8 mouse cellular contexts compared by ENCODE assay signal in genomic region chr10:42295028-42295427, GRCm38 (mm10). TPM values are rescaled to one million over a fixed set of nuclear protein-coding genes. Genes with fewer than 3 reads are reported as not detected.
DNase-seq lines count a peak whose midpoint lies in the region; ATAC-seq and TF ChIP-seq lines count a peak whose summit lies in the region.

No protein-coding gene starts in this region.

- H3K36me3 ChIP-seq in spleen, adult 2 months (ENCODE audit: control insufficient read depth, insufficient read depth, low read length), result no peaks in the 10 kb centered on the region
- H3K36me3 ChIP-seq in midbrain, embryonic 15.5 days (replicated peaks), result no peaks in the 10 kb centered on the region

- H3K9me3 ChIP-seq in midbrain, embryonic 15.5 days, result no peaks in the 10 kb centered on the region

- TF ChIP-seq CTCF in spleen, adult 2 months (IDR thresholded peaks at IDR 0.05; ENCODE audit: extremely low read depth, insufficient read depth, insufficient read length, insufficient replicate concordance), result peak; percentile 56; the same call in 1 of the 2 replicates

- no peak for TF ChIP-seq POLR2A in spleen, adult 2 months (IDR thresholded peaks at IDR 0.05; ENCODE audit: low read depth, low read length)

- WGBS in spleen, adult 2 months, result 27% methylated on average over 1 of the region's 1 CpGs
- WGBS in midbrain, embryonic 15.5 days, result 4% methylated on average over 1 of the region's 1 CpGs

- no peak overlapping the region for H3K27ac ChIP-seq in spleen, adult 2 months (ENCODE audit: insufficient read depth, low read length)
- H3K27ac ChIP-seq in midbrain, embryonic 15.5 days, result no peak overlapping the region

- ATAC-seq in frontal cortex, adult (ENCODE audit: low TSS enrichment), result peak; percentile 96
- ATAC-seq in midbrain, embryonic 15.5 days (replicated peaks), result peak; percentile 60; the same call in 1 of the 2 replicates
- no peak for ATAC-seq in activated CD4-positive, CD25-positive, alpha-beta regulatory T cell, adult 4 months

- no peak overlapping the region for H3K9ac ChIP-seq in midbrain, embryonic 15.5 days

- H3K4me3 ChIP-seq in spleen, adult 2 months (ENCODE audit: extremely low read depth, insufficient read depth, insufficient read length), result no peak overlapping the region
- H3K4me3 ChIP-seq in midbrain, embryonic 15.5 days, result no peak overlapping the region

- no peaks in the 10 kb centered on the region; the same call in 1 of the 2 replicates for H3K4me1 ChIP-seq in spleen, adult 2 months (ENCODE audit: control insufficient read depth, insufficient read depth, insufficient read length)
- H3K4me1 ChIP-seq in midbrain, embryonic 15.5 days, result no peaks in the 10 kb centered on the region

- H3K27me3 ChIP-seq in spleen, adult 2 months (ENCODE audit: control insufficient read depth, insufficient read depth, low read length), result no peaks in the 10 kb centered on the region
- H3K27me3 ChIP-seq in midbrain, embryonic 15.5 days (replicated peaks), result no peaks in the 10 kb centered on the region

- DNase-seq in frontal cortex, postnatal 25 days (ENCODE audit: low spot score in 2 of 2), result no peak
- DNase-seq in spleen, adult 2 months (ENCODE audit: low read depth in 1 of 2, low spot score in 2 of 2), result peak in 1 of 2 experiments; percentile 41
- DNase-seq in spleen, postnatal 4 days (ENCODE audit: low spot score in 2 of 2), result no peak
- peak; percentile 48 for DNase-seq in embryo, embryonic 11.5 days (ENCODE audit: low read depth, low spot score)
- no peak for DNase-seq in c-Kit-positive CD71-positive TER-119-positive erythroid progenitor cells, embryonic 14.5 days (ENCODE audit: low spot score)

- H3K4me2 ChIP-seq in midbrain, embryonic 15.5 days, result no peak overlapping the region

RNA-seq across cellular contexts. Expression of gene Foxo3, which starts 18.5 kb away (rescaled TPM):
- 44.6 and 50.6 TPM in 2 replicates for polyA plus RNA-seq in spleen, adult 2 months (2012; rRNA removed)
- 4.4 TPM in 2 replicates for polyA plus RNA-seq in midbrain, embryonic 15.5 days (2015; fragmentation: Nextera tagmentation; extraction: Ambion mirVana)
- polyA plus RNA-seq in activated CD4-positive, CD25-positive, alpha-beta regulatory T cell, adult 4 months (2017; shearing (Covaris generic)), result 1 to 10 TPM; 8.6 to 9.4 TPM
